Mouse (Mus musculus): ENCODE data around the gene Garnl3.

DNA sequence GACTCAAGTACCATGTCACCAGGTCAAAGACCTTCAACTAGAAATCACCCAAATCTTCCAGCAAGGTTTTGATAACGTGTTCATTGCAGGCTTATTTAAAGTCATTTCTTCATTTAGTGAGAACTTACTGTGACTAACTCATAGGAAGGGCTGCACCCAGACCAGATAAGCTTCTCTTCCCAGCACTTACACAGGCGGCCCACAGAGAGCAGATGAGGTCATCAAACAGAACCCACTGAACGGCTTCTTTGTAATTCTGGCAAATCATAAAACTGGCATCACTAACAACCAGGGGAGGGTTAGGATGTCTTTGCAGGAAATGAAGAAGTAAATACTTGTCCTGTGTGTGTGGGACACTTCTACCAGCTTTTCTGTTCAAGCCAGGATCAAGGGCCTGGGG lies 84.1 kb downstream of the Garnl3 start:
- TF ChIP-seq CTCF (IDR thresholded peaks at IDR 0.05) (no peak), POLR2A (IDR thresholded peaks at IDR 0.05; ENCODE audit: insufficient read depth, low read depth, low read length) (no peak), EP300 (IDR thresholded peaks at IDR 0.05; ENCODE audit: insufficient read depth, low read depth, low read length) (no peak)
